Mouse (Mus musculus): ENCODE data around the gene Naaladl2. TPM values are rescaled to one million over a fixed set of nuclear protein-coding genes. Genes with fewer than 3 reads are reported as not detected.
"Not testable (repeated sequence)": the region's sequence is repeated elsewhere in the genome, so short reads cannot be mapped to it uniquely, and the experiment has no call there.

Naaladl2 gene
- total RNA-seq, 4 experiments from 2014 or later = 3.7 to 5.5 (median 4.1) TPM

DNA sequence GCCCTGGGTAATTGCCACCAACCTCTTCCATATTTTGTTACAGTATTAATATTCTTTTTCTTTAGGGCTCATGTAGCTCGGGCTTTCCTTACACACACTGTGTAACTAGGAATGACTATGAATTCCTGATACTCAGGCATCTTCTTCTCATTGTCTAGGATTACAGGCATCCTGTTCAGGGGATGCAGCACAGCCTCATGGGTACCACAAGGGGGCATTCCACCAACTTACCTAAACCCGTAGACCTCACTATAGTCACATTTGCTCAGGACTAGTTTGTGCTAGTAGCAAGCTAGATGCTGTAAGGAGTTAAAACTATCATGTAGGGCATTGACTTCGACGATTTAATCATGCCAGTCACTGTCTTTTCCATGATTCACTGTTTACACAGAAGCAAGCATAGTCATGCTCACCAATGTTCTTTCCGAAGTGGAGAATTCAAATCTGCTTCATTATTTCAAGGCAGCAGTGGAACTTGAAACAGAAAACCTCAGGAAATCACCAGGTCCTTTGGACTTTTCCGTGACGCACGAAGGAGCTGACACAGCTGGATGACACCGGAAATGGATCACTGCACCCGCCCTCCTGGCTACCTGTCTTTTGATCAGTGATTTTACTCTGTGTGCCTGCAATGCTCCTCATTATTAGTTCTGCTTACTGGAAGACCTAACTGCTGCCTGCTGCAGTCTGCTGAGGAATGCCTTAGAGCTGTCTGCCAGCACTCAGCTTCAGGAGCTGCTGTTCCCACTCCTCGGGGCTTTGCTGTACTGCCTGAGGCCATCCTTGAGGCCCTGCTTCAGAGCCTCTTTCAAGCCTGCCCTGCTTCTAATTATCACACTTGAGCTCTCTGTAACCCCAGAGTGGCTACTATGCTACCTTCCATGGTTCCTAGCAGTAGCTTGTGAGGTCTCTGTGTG, 822.3 kb downstream of the Naaladl2 start:
- no peak for DNase-seq (ENCODE audit: low spot score in 2 of 2)

DNA sequence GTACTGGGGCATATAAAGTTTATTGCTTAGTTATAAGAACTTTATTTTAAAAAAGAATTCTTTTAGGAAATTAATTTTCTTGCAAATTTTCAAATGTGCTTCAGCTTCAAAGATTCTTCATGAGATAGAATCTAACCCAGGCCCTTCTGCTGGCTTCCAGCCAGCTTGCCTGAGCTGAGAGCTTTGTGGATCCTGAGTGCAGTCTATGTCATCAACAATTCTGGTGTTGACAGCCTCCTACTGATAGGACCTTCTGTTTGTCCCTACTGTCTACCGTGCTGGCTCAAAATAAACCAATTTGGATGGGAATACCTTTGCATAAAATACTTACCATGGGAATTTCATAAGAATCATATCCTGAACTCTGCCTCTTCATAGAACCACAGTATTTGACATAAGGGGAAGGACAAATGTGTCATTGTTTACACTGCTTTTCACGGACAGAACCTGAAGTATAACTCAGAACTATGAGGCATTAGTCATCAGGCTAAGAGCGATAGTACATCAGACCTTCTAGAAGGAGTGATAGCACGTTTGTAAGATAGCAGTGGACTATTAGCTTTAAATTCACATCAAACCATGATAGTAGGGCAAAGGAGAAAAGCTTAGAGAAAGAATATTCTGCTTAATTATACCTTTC, 829.3 kb downstream of the Naaladl2 start:
- no peak for DNase-seq (ENCODE audit: low spot score in 2 of 2)

DNA sequence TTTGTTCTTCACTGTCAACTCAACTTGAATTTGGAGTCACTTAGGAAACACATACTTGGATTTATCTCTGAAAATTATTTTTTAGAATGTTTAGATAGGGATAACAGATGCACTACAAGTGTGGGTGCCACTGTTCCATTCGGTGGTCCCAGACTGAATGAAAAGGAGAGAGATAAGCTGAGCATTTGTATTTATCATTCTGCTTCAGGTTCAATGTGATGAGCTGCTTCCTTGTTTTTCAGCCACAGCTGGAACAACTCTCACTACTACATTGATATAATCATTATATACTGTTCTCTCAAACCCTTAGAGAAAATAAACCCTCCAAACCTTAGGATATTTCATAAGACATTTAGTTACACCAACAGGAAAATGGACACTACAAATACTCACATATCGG, 918.6 kb downstream of the Naaladl2 start:
- no peak for DNase-seq (ENCODE audit: low spot score in 2 of 2)

DNA sequence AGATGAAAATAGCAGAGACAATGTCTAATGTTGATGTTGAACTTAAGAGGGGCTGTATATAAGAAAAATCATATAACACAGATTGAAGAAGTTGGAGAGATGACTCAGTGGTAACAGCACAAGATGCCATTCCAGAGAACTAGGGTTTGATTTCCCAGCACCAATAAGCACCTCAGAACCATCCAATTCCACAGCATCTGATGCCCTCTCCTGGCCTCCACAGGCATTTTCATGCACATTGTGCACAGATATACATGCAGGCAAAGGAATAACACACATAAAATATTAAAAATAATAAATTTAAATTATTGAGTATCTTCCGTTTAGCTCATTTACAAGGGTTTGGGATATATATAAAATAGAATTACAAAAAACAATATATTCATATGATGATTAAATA, 926.6 kb downstream of the Naaladl2 start:
- DNase-seq (ENCODE audit: low spot score in 2 of 2) = no peak

DNA sequence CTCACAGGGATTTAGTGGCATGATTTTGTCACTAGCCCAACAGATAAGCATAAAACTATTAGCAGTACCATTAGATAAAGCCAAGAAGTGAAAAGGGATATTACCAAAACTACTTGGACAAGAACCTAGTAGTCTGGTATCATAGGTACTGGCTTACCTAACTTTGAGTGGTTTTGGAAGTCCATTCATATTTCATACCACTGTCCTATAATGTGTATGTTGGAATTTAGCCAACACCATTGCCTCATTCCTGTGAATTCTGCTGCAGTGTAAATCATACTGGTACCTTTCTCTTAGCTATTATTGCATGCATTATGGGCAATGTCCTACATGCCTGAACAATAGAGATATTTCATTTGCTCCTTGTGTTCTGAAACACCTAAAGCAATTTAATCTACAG, 977.5 kb downstream of the Naaladl2 start:
- no peak for DNase-seq (ENCODE audit: low spot score in 2 of 2)

DNA sequence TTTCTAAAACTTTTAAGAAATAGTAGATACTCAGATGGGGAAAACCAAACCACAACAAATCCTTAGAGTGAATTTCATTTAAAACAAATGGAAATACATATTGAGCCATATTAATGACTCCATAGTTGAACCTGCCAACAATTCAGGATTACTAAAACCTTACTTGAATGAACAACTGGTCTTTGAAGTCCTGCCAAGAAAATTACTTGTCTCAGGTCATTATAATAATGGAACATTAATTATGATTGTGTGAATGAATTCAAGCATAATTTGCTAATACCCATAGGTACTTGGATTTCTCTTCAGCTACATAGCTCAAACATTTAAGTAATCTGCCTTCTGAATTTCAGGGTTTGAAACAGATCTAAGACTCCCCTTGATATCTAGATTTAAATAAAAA, 980.1 kb downstream of the Naaladl2 start:
- DNase-seq (ENCODE audit: low spot score in 2 of 2) = no peak

DNA sequence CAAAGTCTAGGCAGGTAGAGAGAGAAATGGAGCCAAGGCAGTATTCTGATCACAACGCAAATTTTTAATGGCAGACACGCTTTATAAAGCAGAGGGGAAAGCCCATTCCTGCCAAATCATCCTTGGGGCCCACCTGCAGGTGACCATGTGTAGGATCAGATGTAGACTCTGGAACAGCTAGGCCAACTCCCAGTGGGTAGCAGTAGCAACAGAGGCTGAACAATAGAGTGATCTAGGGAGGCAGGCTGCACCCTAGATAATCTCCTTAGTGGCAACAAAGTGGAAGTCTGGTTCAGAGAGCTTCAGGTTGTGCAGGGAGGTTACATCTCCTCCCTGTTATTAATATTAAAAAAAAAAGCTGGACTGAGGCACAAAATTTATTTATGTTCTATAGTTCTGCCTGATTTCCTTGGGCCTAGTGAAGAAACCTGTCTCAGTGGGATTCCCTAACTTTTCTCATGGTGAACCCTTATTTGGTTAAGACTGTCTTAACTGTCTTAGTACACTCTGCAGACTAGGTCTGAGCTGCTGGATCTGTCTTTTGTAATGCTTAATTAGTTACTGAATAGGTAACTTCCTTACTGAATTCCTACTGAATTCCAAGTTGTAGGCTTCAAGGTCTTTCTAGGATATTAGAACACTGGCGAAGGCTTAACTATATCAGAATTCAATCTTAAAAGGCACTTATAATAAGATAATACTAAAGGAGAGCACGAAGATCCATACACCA, 992.8 kb downstream of the Naaladl2 start:
- DNase-seq (ENCODE audit: low spot score in 2 of 2) = not testable (repeated sequence)

DNA sequence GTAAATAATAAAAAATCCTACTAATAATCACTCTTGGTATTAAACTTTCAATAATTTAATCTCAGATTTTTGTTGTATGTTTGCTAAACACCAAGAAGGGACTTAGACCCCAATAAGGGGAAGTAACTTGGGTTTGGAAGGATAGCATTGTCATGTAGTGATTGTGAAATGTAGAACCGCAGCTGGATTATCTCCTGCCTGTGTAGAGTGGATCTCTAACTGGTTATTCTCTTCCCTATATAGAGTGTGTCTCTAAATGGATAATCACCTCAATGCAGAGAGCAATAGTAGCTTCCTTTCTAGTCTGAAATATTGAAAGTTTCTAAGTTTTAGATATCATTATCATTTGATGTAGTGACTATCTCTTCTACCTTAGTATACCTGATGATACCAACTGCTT, 1001.3 kb downstream of the Naaladl2 start:
- no peak for DNase-seq (ENCODE audit: low spot score in 2 of 2)

DNA sequence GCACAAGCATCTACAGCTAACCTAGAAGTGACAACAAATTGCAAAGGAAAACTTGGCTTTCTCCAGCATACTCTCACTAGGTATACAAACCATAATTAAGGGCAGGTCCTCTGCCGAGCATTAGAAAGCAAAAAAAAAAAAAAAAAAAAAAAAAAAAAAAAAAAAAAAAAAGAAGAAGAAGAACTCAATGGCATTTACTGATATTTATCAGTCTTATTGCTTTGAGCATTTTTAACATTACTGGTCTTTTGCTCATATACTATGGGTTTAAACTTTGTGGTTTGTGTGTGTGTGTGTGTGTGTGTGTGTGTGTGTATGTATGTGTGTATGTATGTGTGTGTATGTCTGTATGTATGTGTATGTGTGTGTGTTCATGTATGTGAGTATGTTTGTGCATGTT, 1006.1 kb downstream of the Naaladl2 start:
- DNase-seq (ENCODE audit: low spot score in 2 of 2) = no peak

DNA sequence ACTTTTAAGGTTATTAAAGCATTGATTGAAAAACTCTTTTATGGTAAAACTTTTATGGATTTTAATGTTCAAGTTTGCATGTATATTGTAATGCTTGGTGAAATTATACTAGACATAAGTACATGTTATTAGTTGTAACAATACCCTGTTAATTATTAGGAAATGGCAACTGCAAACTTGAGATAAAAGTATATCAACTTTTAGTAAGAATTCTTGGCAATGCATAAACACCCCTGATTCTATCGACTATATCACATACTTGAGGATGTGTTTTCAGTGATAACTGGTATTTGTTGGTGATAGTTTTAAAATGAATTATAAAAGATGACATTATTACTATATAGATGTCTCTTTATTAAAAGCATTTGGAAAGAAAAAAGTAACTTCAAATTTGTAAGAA, 1017.9 kb downstream of the Naaladl2 start:
- DNase-seq (ENCODE audit: low spot score in 2 of 2) = no peak

DNA sequence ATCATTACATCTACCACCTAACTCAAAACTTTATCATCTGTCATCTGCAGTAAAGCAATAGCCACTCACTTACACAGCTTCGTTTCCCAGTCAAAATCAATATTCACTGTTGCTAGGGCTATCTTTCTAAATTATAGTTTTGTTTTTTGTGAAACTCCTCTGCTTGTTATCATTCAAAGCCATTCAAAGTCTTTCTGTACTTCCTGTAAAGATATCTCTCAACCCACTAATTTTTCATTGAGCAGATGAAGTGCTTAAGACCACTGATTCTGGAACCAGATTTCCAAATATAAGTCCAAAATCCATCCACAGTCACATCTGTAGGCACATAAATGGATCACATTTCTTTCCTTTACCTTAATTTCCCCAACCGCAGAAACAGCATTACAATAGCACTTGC, 1020.0 kb downstream of the Naaladl2 start:
- DNase-seq (ENCODE audit: low spot score in 2 of 2) = no peak

DNA sequence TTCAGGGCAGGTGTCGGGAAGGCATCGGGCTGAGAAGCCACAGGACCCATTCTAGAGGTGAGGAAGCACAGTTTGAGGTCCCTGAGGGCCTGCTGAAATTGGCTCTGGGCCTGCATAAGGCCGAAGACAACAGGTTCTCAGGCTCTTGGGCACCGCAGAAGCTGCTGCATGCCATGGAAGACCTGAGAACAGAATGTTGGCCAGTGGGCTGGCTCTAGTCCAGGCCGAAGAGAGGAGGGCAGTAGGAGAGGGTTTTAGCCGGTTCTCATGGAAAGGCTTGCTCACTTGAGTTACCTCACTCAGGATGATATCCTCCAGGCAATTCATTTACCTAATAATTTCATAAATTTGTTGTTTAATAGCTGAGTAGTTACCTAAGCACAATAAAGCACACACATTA, 1025.9 kb downstream of the Naaladl2 start:
- DNase-seq (ENCODE audit: low spot score in 2 of 2) = no peak

DNA sequence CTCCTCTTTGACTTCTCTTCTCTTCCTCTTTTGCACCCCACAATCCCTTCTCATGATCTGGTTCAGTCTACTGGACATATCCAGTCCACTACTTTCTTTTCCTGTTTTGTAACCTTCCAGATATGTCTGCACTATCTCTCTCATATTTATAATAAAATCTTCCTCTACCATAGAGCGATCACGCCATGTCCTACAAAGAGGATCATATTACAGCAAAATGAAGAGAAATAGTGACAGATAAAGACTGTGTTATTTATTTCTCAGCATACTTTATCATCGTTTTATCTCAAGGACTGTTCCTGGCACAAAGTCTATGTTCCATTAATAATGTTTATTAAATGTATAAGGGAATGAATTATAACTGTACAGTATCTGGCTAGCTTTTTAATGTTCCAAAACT, 1029.2 kb downstream of the Naaladl2 start:
- DNase-seq (ENCODE audit: low spot score in 2 of 2) = no peak

DNA sequence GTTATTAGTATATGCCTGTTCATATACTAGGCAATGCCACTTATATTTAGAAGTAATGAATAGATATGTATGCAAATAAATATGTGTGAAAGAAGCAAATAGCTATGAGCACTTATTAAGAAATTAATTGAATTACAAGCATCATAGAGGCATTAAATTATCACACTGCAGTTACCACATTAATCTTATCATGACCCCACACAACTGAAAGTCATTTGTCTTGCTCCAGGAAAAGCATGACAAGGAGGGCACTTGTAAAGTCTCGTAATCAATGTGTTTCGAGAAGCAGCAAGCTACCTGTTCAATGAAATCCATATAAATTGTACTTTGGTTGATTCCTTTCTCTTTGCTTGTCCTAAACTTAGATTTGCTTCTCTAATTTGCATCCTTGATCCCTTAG, 1030.7 kb downstream of the Naaladl2 start:
- DNase-seq (ENCODE audit: low spot score in 2 of 2) = no peak

DNA sequence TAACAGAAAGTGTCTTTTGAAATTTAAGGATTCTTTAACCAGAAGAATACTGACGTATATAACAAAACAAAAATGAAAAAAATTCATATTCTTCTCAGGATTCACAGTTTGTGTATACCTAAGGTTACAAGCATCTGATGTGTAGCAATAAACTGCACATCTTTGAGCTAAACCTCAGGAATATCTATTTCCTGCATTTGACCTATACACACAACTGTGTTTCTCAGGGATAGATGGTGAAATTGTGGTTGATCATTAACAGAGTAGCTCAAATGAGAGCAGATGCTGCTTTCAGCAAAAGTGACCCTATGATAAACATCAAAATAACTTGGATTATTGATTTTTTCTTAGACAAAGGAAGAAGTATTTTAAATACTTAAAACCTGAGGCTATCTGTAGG, 1037.7 kb downstream of the Naaladl2 start:
- DNase-seq (ENCODE audit: low spot score in 2 of 2) = no peak

DNA sequence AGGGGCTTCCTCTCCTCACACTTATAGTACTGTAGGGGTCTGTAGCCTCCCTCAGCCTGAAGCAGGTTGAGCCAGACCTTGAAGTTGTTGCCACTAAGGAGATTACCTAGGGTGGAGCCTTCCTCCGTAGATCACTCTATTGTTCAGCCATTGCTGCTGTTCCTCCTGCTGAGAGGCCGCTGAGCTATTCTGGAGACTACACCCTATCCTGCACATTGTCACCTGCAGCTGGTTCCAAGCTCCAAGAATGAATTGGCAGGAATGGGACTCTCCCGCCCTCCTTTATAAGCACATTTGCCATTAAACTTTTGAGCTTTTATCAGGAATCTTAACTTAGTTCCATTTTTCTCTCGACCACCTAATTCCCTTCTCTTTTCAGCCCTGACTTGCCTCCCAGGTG, 1064.3 kb downstream of the Naaladl2 start:
- no peak for DNase-seq (ENCODE audit: low spot score in 2 of 2)

DNA sequence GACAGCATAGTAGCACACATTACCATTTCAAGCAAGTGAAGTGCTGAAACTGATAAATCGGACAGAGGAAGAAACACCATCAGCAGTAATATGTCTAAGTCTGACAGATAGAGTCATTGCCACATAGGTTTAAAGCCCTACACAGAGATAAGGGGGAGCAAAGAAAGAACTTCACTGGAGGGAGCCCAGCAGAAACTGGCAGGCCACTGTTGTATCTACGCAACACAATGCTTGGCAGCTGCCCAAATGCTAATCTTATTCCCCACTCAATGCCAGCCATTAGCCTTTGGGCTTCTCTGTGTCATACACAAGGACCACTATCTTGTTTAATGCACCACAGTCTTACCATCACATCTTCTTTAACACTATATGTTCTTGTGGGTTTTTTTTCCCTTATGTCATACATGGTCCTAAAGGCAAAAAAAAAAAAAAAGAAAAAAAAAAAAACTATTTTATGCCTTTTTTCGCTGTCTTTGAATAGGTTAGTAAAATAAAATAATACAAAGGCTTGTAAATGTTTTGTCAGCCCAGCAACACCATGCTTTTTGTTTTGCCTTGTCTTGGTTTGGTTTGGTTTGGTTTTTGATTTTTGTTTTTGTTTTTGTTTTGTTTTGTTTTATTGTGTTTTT, 1072.8 kb downstream of the Naaladl2 start:
- DNase-seq (ENCODE audit: low spot score in 2 of 2) = no peak

DNA sequence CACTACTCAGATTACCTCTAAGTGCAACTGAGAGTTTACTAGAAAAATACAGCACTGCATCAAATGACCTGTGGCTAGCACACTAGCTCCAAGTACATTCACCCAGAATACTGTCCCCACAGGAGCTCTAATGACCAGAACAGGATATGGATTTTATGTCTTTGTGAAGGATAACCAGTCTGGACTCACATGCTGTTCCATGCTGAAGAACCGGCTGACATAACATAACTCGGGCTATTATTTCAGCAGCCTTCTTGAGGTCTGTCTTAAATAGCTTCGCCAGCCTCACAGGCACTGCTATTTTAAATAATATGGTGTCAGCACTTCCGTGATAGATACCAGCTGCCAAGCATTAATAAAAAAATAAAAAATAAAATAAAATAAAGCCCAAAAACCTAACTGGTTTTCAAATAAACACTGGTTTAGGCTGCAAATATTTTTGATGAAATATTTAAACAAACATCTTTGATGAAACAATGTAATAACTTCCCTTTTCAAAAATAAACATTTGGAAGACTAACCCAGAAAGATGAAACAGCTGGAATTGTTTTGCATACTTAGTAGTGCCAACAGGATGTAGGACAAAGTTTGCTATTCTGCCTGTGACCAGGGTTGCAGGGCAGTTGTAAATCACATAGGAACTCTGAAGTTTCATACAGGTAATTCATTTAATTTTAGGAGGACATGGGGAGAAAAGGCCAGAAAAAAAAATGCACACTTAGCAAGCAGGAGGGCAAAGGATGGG, 1073.5 kb downstream of the Naaladl2 start:
- DNase-seq (ENCODE audit: low spot score in 2 of 2) = no peak

DNA sequence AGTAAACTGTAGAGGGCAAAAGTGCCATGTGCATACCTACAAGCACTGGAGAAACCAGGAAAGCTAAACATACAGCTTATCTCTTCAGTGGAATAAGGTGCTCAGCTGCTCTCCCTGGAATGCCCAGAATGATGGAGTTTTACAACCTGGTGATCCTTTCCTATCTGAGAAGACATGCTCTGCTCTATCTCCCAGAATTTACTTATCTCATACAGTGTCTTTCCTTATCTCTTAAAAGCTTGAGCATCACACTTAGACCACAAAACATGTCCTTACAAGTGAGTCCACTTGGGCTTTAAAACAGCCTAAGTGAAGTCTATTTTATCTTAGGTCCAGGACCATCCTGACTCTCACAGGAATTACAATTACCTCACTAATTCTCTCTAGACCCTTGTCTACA, 1095.8 kb downstream of the Naaladl2 start:
- no peak for DNase-seq (ENCODE audit: low spot score in 2 of 2)

DNA sequence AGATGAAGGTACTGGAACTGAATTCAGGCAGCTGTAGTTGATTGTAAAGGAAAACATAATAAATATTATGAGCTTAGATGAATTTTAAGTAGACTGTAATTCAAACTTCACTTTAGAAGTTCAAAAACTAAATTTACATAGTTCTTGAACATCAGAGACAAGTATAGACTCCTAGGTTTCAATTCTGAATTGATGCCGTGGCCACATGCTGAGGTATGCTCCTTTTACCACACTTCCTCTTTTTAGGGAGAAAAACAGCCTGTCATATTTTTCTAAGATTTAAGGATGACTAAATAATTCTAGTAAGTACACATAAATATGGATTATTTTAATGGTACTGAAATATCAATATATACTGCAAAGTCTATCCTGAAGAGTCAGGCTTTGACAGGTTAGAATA, 1142.3 kb downstream of the Naaladl2 start:
- DNase-seq (ENCODE audit: low spot score in 2 of 2) = no peak

DNA sequence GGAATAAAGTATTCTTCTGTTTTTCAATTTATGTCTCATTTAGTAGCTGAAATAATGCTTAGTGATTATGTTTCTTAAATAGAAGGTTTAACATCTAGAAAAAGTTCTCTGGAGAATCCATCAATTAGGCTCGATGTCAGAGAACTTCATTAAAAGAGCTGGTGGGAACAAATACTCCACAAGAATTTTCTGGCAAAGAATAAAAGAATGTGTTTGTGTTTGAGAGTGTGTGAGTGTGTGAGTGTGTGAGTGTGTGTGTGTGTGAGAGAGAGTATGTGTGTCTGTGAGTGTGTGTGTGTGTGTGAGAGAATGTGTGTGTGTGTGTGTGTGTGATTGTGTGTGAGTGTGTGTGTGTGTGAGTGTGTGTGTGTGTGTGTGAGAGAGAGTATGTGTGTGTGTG, 1170.3 kb downstream of the Naaladl2 start:
- DNase-seq (ENCODE audit: low spot score in 2 of 2) = no peak
